Mouse (Mus musculus): ENCODE results near the gene Tal1. TPM values are rescaled to one million over a fixed set of nuclear protein-coding genes. Genes with fewer than 3 reads are reported as not detected.

Gene Tal1
- polyA plus RNA-seq, 1 experiment = not detected

GRCm38 (mm10) chr4:115096435-115097145 is 40.4 kb downstream of the Tal1 start:
- no peak overlapping the region for H3K27ac ChIP-seq (ENCODE audit: insufficient read depth, low read length)
- no peaks in the 10 kb centered on the region for H3K4me1 ChIP-seq (ENCODE audit: control insufficient read depth, insufficient read depth, low read length)
- no peak overlapping the region; the same call in 1 of the 2 replicates for H3K4me3 ChIP-seq (ENCODE audit: insufficient read depth, low read length)
- TF ChIP-seq CTCF (IDR thresholded peaks at IDR 0.05; ENCODE audit: borderline replicate concordance, insufficient read depth, low read length) = no peak
- no peak for TF ChIP-seq POLR2A (IDR thresholded peaks at IDR 0.05; ENCODE audit: low read depth, low read length)

DNA sequence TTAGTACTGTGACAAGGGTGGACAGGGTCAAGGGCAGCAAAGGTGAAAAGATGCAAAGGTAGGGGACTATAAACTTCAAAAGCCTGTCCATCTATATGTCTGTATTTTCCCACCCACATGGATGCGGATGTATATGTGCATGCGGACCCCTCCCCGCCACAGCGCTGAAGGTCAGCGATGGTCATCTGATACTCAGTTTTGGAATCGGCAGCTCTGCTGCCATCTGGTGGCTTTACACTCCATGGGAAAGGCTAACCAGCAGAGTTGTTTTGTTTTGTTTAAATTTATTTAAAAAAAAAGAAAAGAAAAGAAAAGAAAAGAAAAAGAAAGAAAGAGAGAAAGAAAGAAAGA is 40.9 kb downstream of the Tal1 start:
- H3K4me3 ChIP-seq (ENCODE audit: insufficient read depth, low read length) = no peak overlapping the region
- no peaks in the 10 kb centered on the region for H3K4me1 ChIP-seq (ENCODE audit: control insufficient read depth, insufficient read depth, low read length)
- TF ChIP-seq CTCF (IDR thresholded peaks at IDR 0.05; ENCODE audit: borderline replicate concordance, insufficient read depth, low read length) = peak; percentile 25; the same call in 1 of the 2 replicates
- TF ChIP-seq POLR2A (IDR thresholded peaks at IDR 0.05; ENCODE audit: low read depth, low read length) = no peak
- H3K27ac ChIP-seq (ENCODE audit: insufficient read depth, low read length) = no peak overlapping the region

- H3K4me3 ChIP-seq (ENCODE audit: insufficient read depth, low read length) = no peak overlapping the region
- no peaks in the 10 kb centered on the region; the same call in 1 of the 2 replicates for H3K4me1 ChIP-seq (ENCODE audit: control insufficient read depth, insufficient read depth, low read length)
- H3K27ac ChIP-seq (ENCODE audit: insufficient read depth, low read length) = no peak overlapping the region
- no peak for TF ChIP-seq POLR2A (IDR thresholded peaks at IDR 0.05; ENCODE audit: low read depth, low read length)
- peak; percentile 82 for TF ChIP-seq CTCF (IDR thresholded peaks at IDR 0.05; ENCODE audit: borderline replicate concordance, insufficient read depth, low read length)
Observed at GRCm38 (mm10) chr4:115101682-115102081, 45.5 kb downstream of the Tal1 start.

DNA sequence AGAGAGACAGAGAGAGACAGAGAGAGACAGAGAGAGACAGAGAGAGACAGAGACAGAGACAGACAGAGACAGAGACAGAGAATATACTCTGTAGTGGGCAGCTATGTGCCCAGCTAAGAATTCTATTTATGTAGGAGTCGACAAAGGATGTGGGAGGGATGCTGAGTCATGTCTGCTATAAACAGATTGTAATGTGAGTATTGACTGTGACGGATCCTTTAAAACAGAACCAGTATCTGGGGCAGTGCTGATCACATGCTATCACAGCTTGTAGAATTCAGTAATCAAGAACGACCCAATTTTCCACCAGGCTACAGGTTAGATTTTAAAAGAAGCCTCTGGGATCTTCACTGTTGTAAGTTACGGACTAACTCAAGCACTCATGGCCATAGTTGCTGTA is 47.3 kb downstream of the Tal1 start:
- Histone ChIP-seq H3K4me1 (ENCODE audit: control insufficient read depth, insufficient read depth, low read length) (no peaks in the 10 kb centered on the region; the same call in 1 of the 2 replicates), H3K4me3 (ENCODE audit: insufficient read depth, low read length) (no peak overlapping the region), H3K27ac (ENCODE audit: insufficient read depth, low read length) (no peak overlapping the region)
- no peak for TF ChIP-seq POLR2A (IDR thresholded peaks at IDR 0.05; ENCODE audit: low read depth, low read length)
- TF ChIP-seq CTCF (IDR thresholded peaks at IDR 0.05; ENCODE audit: borderline replicate concordance, insufficient read depth, low read length) = no peak

DNA sequence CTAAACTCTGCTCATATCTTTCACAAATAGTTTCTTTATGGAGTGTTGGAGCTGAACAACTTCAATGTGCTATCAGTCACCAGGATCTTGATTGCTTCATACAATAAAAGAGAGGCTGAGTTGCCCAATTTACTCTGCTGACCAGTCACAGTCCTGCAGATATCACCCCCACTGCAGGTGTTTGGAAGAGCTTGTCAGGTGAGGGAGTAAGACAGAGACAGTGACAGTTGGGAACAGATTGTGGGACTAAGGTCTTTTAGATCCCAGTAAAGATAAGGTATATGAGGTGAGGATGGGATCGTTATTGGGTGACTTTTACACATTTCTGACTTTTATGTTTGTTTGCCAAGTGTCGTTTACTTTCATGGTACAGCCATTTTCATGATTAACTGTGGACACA is 54.9 kb downstream of the Tal1 start:
- Histone ChIP-seq H3K27ac (ENCODE audit: insufficient read depth, low read length) (no peak overlapping the region), H3K4me1 (ENCODE audit: control insufficient read depth, insufficient read depth, low read length) (no peaks in the 10 kb centered on the region), H3K4me3 (ENCODE audit: insufficient read depth, low read length) (no peak overlapping the region)
- TF ChIP-seq POLR2A (IDR thresholded peaks at IDR 0.05; ENCODE audit: low read depth, low read length) (no peak), CTCF (IDR thresholded peaks at IDR 0.05; ENCODE audit: borderline replicate concordance, insufficient read depth, low read length) (no peak)

- Histone ChIP-seq H3K27ac (ENCODE audit: insufficient read depth, low read length) (no peak overlapping the region), H3K4me3 (ENCODE audit: insufficient read depth, low read length) (no peak overlapping the region), H3K4me1 (ENCODE audit: control insufficient read depth, insufficient read depth, low read length) (no peaks in the 10 kb centered on the region)
- TF ChIP-seq POLR2A (IDR thresholded peaks at IDR 0.05; ENCODE audit: low read depth, low read length) (no peak), CTCF (IDR thresholded peaks at IDR 0.05; ENCODE audit: borderline replicate concordance, insufficient read depth, low read length) (no peak)
Observed at GRCm38 (mm10) chr4:115113266-115113665, 57.0 kb downstream of the Tal1 start.

- TF ChIP-seq POLR2A (IDR thresholded peaks at IDR 0.05; ENCODE audit: low read depth, low read length) (no peak), CTCF (IDR thresholded peaks at IDR 0.05; ENCODE audit: borderline replicate concordance, insufficient read depth, low read length) (no peak)
- no peak overlapping the region for H3K27ac ChIP-seq (ENCODE audit: insufficient read depth, low read length)
- no peak overlapping the region for H3K4me3 ChIP-seq (ENCODE audit: insufficient read depth, low read length)
- no peaks in the 10 kb centered on the region for H3K4me1 ChIP-seq (ENCODE audit: control insufficient read depth, insufficient read depth, low read length)
Observed at GRCm38 (mm10) chr4:115119642-115120041, 63.4 kb downstream of the Tal1 start.

DNA sequence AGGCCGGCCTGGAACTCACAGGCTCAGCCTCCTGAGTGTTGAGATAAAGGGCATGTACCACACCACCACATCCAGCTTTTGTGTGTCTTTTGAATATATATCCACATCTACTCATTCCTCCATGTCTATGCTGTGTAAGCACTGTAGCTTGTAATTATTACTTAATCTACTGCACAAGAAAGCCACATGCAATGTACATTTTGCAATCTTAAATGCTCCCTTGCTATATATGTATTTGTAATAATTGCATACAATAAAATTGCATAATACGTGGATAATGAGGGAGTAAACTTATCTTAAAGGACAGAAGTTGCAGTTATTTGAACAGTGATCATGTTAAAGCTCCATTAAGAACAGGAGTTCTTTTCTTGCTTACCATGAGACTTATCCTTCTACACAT is 64.9 kb downstream of the Tal1 start:
- TF ChIP-seq POLR2A (IDR thresholded peaks at IDR 0.05; ENCODE audit: low read depth, low read length) (no peak), CTCF (IDR thresholded peaks at IDR 0.05; ENCODE audit: borderline replicate concordance, insufficient read depth, low read length) (no peak)
- Histone ChIP-seq H3K4me3 (ENCODE audit: insufficient read depth, low read length) (no peak overlapping the region), H3K4me1 (ENCODE audit: control insufficient read depth, insufficient read depth, low read length) (no peaks in the 10 kb centered on the region), H3K27ac (ENCODE audit: insufficient read depth, low read length) (no peak overlapping the region)

Other genes with a start within 250 kb of the Tal1 start
- not detected in 2 replicates for gene Gm12830, start 234.7 kb upstream of the Tal1 start, polyA plus RNA-seq (2011; ENCODE audit: insufficient read length, low read depth, missing spikeins)
- 0.47 and 0.94 TPM in 2 replicates for gene Foxd2, start 147.6 kb upstream of the Tal1 start, polyA plus RNA-seq (2011; ENCODE audit: insufficient read length, low read depth, missing spikeins)
- not detected in 2 replicates for gene Foxe3, start 130.4 kb upstream of the Tal1 start, polyA plus RNA-seq (2011; ENCODE audit: insufficient read length, low read depth, missing spikeins)
- gene Cmpk1, start 69.2 kb upstream of the Tal1 start, polyA plus RNA-seq (2011; ENCODE audit: insufficient read length, low read depth, missing spikeins) = 93.5 and 105 TPM in 2 replicates
- gene Stil, start 56.3 kb upstream of the Tal1 start, polyA plus RNA-seq (2011; ENCODE audit: insufficient read length, low read depth, missing spikeins) = 11.0 and 14.4 TPM in 2 replicates
- gene Pdzk1ip1, start 32.3 kb downstream of the Tal1 start, polyA plus RNA-seq (2011; ENCODE audit: insufficient read length, low read depth, missing spikeins) = not detected in 2 replicates
- 0.16 TPM in 1 of 2 replicates, not detected in the other for gene Cyp4x1, start 77.9 kb downstream of the Tal1 start, polyA plus RNA-seq (2011; ENCODE audit: insufficient read length, low read depth, missing spikeins)
- not detected in 2 replicates for gene Cyp4a29, start 185.7 kb downstream of the Tal1 start, polyA plus RNA-seq (2011; ENCODE audit: insufficient read length, low read depth, missing spikeins)
- gene Cyp4a12a, start 242.6 kb downstream of the Tal1 start, polyA plus RNA-seq (2011; ENCODE audit: insufficient read length, low read depth, missing spikeins) = not detected in 2 replicates

All from embryonic fibroblast, embryonic 13.5 days (primary cell).